Mouse (Mus musculus) hindbrain, embryonic 14.5 days (tissue): Measurements from ENCODE around the gene Zfp536. TPM values are rescaled to one million over a fixed set of nuclear protein-coding genes. Genes with fewer than 3 reads are reported as not detected.

ENCODE experiments used
- ATAC-seq: fragments of 200-750 bp; cut with Nextera tagmentation; 2 replicates; pipeline ENCODE4 v1.8.0; 2017; ENCODE audit warnings: moderate number of reproducible peaks, mild to moderate bottlenecking, moderate TSS enrichment, moderate library complexity; ENCODE audit not compliant: low FRiP score
- DNase-seq: peaks from one replicate; pipeline ENCODE4 v3.0.0-alpha.2; 2015; ENCODE audit warnings: low spot score
- H3K27ac ChIP-seq: fragments of 300-500 bp; sonication (generic); 2 replicates; pipeline ENCODE4 v1.5.1; 2014; ENCODE audit warnings: mild to moderate bottlenecking, moderate library complexity
- H3K27me3 ChIP-seq: fragments of 300-500 bp; sonication (generic); 2 replicates; pipeline ENCODE4 v1.6.1; 2014; ENCODE audit warnings: mild to moderate bottlenecking, low read length, mixed read lengths; ENCODE audit not compliant: control insufficient read depth, insufficient read depth
- H3K36me3 ChIP-seq: fragments of 300-500 bp; sonication (generic); replicated peaks from 2 replicates; pipeline ENCODE4 v1.6.1; 2014; ENCODE audit not compliant: control insufficient read depth, insufficient read depth
- H3K4me1 ChIP-seq: fragments of 300-500 bp; sonication (generic); replicated peaks from 2 replicates; pipeline ENCODE4 v1.6.1; 2014; ENCODE audit warnings: antibody characterized with exemption, low read length, mixed read lengths; ENCODE audit not compliant: control insufficient read depth, insufficient read depth
- H3K4me2 ChIP-seq: fragments of 300-500 bp; sonication (generic); replicated peaks from 2 replicates; pipeline ENCODE4 v1.6.1; 2014; ENCODE audit warnings: mild to moderate bottlenecking, moderate library complexity
- H3K4me3 ChIP-seq: fragments of 300-500 bp; sonication (generic); replicated peaks from 2 replicates; pipeline ENCODE4 v1.5.1; 2014; ENCODE audit warnings: mild to moderate bottlenecking, low read length
- H3K9ac ChIP-seq: fragments of 300-500 bp; sonication (generic); 2 replicates; pipeline ENCODE4 v1.6.1; 2014
- H3K9me3 ChIP-seq: fragments of 300-500 bp; sonication (generic); 2 replicates; pipeline ENCODE4 v1.6.1; 2016; ENCODE audit warnings: low read length; ENCODE audit not compliant: control insufficient read depth
- WGBS: fragments of 180-500 bp; shearing (Covaris S2); extraction: QIAGEN DNeasy Blood & Tissue Kit; methylation state at CpG from one replicate; pipeline ENCODE4 v1.1.7; 2014; 5-methylcytosine and 5-hydroxymethylcytosine counted together
- polyA plus RNA-seq: library from polyadenylated mRNA; unstranded; fragments of >200 nt; fragmentation: Nextera tagmentation; extraction: Ambion mirVana; gene quantifications from 2 replicates; pipeline ENCODE4 v1.2.1, GENCODE M21; 2014

Gene Zfp536
- polyA plus RNA-seq, 1 experiment from 2014 or later = 43.0 TPM

DNA sequence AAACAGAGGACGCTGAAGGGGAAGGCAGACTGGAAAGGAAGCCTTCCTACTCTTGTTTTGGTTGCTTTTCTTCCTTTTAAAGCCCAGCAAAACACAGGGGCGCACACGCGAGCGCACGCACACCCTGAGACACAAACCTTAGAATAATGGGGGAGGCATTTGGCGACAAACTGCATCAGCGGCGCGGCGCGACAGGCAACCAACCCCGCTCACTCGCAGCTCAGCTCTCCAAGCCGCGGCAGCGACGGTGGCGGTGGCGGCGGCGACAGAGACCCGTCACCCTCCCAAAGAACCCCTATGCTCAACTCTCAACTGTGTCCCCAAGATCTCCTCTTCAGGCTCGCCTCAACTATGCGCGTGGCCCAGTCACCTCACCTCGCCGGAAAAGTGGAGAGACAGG lies 4.4 kb downstream of the Zfp536 start:
- Histone ChIP-seq H3K36me3 (no peaks in the 10 kb centered on the region), H3K4me1 (peaks cover 42% of the 10 kb centered on the region), H3K27me3 (no peaks in the 10 kb centered on the region), H3K27ac (peak overlapping the region; percentile 81), H3K4me3 (peak overlapping the region; percentile 68), H3K9ac (peak overlapping the region; percentile 81), H3K9me3 (no peaks in the 10 kb centered on the region), H3K4me2 (peak overlapping the region; percentile 79)
- under 1% methylated on average over 28 of the region's 28 CpGs for WGBS
- DNase-seq (peak; percentile 33), ATAC-seq (no peak)

DNA sequence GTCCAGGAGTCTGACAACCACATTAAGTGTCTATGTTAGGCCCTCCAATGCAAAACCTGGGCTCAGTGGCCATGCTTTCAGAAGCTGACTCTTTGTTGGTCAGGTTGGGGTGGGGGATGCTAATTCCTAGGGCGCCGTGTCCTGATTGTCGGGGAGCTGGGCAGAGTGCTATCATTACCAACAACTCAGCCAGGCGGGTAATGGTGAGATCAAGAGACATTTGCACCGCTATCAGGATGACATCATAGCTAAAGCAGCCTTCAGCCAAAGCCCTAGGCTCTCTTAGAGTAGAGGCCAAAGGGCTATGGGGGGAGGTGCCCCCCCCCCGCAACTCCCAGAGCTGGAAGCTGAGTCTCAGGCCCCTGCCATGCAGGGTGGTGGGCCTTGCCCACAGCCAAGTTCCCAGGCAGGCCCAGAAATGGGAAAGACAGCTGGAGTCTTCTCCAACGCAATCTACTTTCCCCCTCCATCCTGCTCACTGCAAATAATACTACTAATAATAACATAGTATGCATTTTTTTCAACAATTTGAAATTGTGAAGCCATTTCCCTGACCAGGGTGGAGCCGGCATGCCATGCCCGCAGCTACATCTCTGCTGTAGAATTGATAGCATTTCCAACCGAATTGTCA lies 5.0 kb downstream of the Zfp536 start:
- Histone ChIP-seq H3K27me3 (no peaks in the 10 kb centered on the region), H3K4me1 (peaks cover 37% of the 10 kb centered on the region), H3K27ac (peak overlapping the region; percentile 81), H3K36me3 (no peaks in the 10 kb centered on the region), H3K4me2 (peak overlapping the region; percentile 79), H3K9ac (peak overlapping the region; percentile 81), H3K4me3 (peak overlapping the region; percentile 68), H3K9me3 (no peaks in the 10 kb centered on the region)
- ATAC-seq = no peak
- no peak for DNase-seq
- WGBS = 4% methylated on average over 10 of the region's 10 CpGs

GRCm38 (mm10) chr7:37758886-37759285 lies 14.6 kb downstream of the Zfp536 start:
- no peaks in the 10 kb centered on the region for H3K27me3 ChIP-seq
- H3K4me1 ChIP-seq = peaks cover 3% of the 10 kb centered on the region; the same call in 1 of the 2 replicates
- H3K36me3 ChIP-seq = no peaks in the 10 kb centered on the region
- DNase-seq = no peak
- H3K27ac ChIP-seq = no peak overlapping the region
- H3K9ac ChIP-seq = no peak overlapping the region
- no peak for ATAC-seq
- no peak overlapping the region for H3K4me3 ChIP-seq
- H3K9me3 ChIP-seq = no peaks in the 10 kb centered on the region
- 79% methylated on average over 5 of the region's 5 CpGs for WGBS
- H3K4me2 ChIP-seq = no peak overlapping the region

DNA sequence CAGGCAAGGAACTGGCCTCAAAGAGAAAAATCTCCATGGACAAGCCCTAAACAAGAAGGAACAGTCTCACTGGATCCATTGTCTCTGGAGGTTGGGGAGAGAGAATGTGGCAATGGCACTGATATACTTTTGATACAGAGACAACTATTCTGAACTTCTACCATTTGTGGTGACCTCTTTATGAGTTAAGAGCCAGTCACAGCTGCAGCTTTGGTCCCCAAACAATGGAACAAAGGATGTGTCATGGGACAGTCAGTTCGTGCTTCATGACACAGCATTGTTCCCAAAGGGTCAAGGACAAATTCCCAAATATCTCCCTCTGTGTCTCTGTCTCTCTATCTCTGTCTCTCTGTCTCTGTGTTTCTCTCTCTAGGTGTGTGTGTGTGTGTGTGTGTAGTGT lies 20.4 kb downstream of the Zfp536 start:
- Histone ChIP-seq H3K4me1 (no peaks in the 10 kb centered on the region; the same call in 1 of the 2 replicates), H3K27ac (no peak overlapping the region), H3K9ac (no peak overlapping the region), H3K4me3 (no peak overlapping the region), H3K36me3 (no peaks in the 10 kb centered on the region), H3K4me2 (no peak overlapping the region), H3K27me3 (no peaks in the 10 kb centered on the region), H3K9me3 (no peaks in the 10 kb centered on the region)
- no peak for DNase-seq
- WGBS = 41% methylated on average over 1 of the region's 1 CpGs
- no peak for ATAC-seq

- ATAC-seq = no peak
- H3K27ac ChIP-seq = no peak overlapping the region
- no peak overlapping the region for H3K4me3 ChIP-seq
- WGBS = 14% methylated on average over 12 of the region's 13 CpGs
- H3K9me3 ChIP-seq = no peaks in the 10 kb centered on the region
- no peak overlapping the region for H3K9ac ChIP-seq
- peak overlapping the region; percentile 23; the same call in 1 of the 2 replicates for H3K4me2 ChIP-seq
- peaks cover 31% of the 10 kb centered on the region for H3K4me1 ChIP-seq
- no peaks in the 10 kb centered on the region for H3K27me3 ChIP-seq
- no peak for DNase-seq
- H3K36me3 ChIP-seq = no peaks in the 10 kb centered on the region
These were observed 27.2 kb downstream of the Zfp536 start for GRCm38 (mm10) chr7:37746133-37746761.

DNA sequence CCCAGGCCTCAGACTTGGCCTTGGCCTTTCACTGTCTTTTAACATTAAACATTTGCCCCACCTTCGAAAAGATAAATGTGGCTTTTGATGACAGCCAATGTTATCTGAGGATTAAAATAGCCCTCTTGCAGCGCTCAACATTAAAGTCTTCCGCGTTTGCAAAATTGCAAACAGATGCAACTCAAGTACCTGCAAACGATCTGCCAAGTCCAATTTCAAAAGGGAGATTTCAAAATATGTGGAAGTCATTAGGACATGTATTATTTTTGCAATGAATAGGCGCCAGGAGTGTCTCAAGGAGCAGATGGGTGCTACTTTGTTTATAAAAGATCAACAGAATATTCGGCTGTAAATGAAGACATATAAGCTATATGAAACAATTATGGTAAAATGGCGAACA lies 30.1 kb downstream of the Zfp536 start:
- Histone ChIP-seq H3K9ac (no peak overlapping the region), H3K9me3 (no peaks in the 10 kb centered on the region), H3K27me3 (no peaks in the 10 kb centered on the region), H3K4me1 (peaks cover 31% of the 10 kb centered on the region), H3K4me3 (no peak overlapping the region), H3K4me2 (no peak overlapping the region), H3K27ac (no peak overlapping the region), H3K36me3 (no peaks in the 10 kb centered on the region)
- WGBS = 76% methylated on average over 8 of the region's 8 CpGs
- ATAC-seq (no peak), DNase-seq (no peak)

DNA sequence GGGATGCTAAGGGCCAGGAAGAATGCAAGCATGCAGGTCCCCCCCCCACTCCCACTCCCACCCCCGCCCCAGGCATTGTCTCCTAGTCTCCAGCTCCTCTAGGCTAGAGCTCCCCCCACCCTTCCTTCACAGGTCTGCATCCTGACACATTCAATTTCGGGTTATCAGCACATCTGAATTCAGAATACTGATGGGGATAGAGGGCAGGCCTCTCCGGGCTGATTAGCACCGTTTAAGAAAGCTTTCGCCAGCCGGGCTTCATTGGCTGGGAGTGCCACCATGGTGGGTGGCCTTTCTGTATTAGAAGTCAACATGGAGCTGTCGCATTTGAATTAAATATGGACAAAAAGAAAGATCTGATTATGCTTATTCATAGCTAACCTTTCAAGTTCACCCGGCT lies 36.2 kb downstream of the Zfp536 start:
- Histone ChIP-seq H3K27ac (no peak overlapping the region), H3K36me3 (no peaks in the 10 kb centered on the region), H3K9ac (no peak overlapping the region), H3K4me2 (no peak overlapping the region), H3K4me1 (peaks cover 34% of the 10 kb centered on the region), H3K4me3 (no peak overlapping the region), H3K9me3 (no peaks in the 10 kb centered on the region), H3K27me3 (no peaks in the 10 kb centered on the region)
- ATAC-seq (no peak), DNase-seq (no peak)
- 16% methylated on average over 8 of the region's 8 CpGs for WGBS

- Histone ChIP-seq H3K27me3 (no peaks in the 10 kb centered on the region), H3K9me3 (no peaks in the 10 kb centered on the region), H3K4me2 (no peak overlapping the region), H3K9ac (no peak overlapping the region), H3K4me3 (no peak overlapping the region), H3K27ac (no peak overlapping the region), H3K4me1 (peaks cover 34% of the 10 kb centered on the region), H3K36me3 (no peaks in the 10 kb centered on the region)
- ATAC-seq (no peak), DNase-seq (no peak)
- WGBS = 6% methylated on average over 4 of the region's 4 CpGs
These were observed 37.1 kb downstream of the Zfp536 start for GRCm38 (mm10) chr7:37736413-37736720.

- no peak overlapping the region for H3K9ac ChIP-seq
- H3K27ac ChIP-seq = peak overlapping the region; percentile 68
- no peak overlapping the region for H3K4me2 ChIP-seq
- H3K4me1 ChIP-seq = peaks cover 34% of the 10 kb centered on the region
- H3K27me3 ChIP-seq = no peaks in the 10 kb centered on the region
- ATAC-seq (peak; percentile 64), DNase-seq (no peak)
- no peaks in the 10 kb centered on the region for H3K36me3 ChIP-seq
- H3K4me3 ChIP-seq = no peak overlapping the region
- WGBS = 21% methylated on average over 7 of the region's 7 CpGs
- no peaks in the 10 kb centered on the region for H3K9me3 ChIP-seq
These were observed 37.6 kb downstream of the Zfp536 start for GRCm38 (mm10) chr7:37735707-37736412.
